Mouse (Mus musculus): ENCODE data around the gene Irs1. TPM values are rescaled to one million over a fixed set of nuclear protein-coding genes. Genes with fewer than 3 reads are reported as not detected.

Irs1 gene
- polyA plus RNA-seq, 1 experiment from 2014 or later: 3.8 TPM

DNA sequence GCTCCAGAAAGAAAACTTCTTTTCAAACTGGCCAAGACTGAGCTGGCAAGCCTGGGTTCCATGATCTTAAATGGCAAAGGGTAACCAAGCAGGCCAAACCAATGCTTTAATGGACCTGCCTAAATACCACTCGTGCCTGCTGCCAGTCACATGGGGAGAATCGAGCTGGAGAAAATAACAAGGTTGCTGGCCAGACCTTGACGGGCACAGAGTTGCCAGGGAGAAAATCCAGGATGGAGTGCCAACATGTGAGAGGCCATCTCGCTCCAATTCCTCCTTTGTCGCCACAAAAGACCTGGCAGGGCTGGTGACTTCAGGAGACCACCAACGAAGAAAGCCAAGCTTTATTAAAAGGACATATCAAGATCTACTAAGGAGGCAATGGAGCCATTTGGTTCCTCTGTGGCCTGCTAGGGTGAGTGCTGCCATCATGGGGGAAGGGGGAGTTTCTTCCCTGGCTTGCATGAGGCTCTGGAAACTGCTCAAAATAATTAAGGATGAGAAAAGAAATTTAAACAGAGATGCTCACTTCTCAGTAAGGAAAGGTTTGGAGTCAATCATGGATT lies 47.9 kb downstream of the Irs1 start:
- no peaks in the 10 kb centered on the region for H3K27me3 ChIP-seq (ENCODE audit: control insufficient read depth, insufficient read depth, low read length)
- WGBS: 88% methylated on average over 6 of the region's 6 CpGs
- no peak overlapping the region for H3K4me2 ChIP-seq (replicated peaks; ENCODE audit: low read depth, low read length)

GRCm38 (mm10) chr1:82239409-82240201 lies 51.6 kb downstream of the Irs1 start:
- Histone ChIP-seq H3K9me3 (ENCODE audit: control insufficient read depth, low read length) (no peaks in the 10 kb centered on the region), H3K27me3 (ENCODE audit: control insufficient read depth, insufficient read depth, low read length) (no peaks in the 10 kb centered on the region), H3K4me2 (replicated peaks; ENCODE audit: low read depth, low read length) (no peak overlapping the region), H3K27ac (ENCODE audit: low read depth, low read length) (no peak overlapping the region), H3K36me3 (ENCODE audit: control insufficient read depth, insufficient read depth, low read length) (no peaks in the 10 kb centered on the region; the same call in 1 of the 2 replicates), H3K9ac (ENCODE audit: low read depth, low read length) (no peak overlapping the region), H3K4me1 (ENCODE audit: control insufficient read depth, insufficient read depth, low read length) (no peaks in the 10 kb centered on the region), H3K4me3 (ENCODE audit: low read length) (no peak overlapping the region)
- whole genome bisulfite sequencing: 67% methylated on average over 3 of the region's 3 CpGs
- no peak for ATAC-seq (ENCODE audit: low FRiP score, low TSS enrichment)

More for the DNA sequence above, 47.9 kb downstream of the Irs1 start:
- H3K4me1 ChIP-seq (ENCODE audit: control insufficient read depth, insufficient read depth, low read length): peaks cover 12% of the 10 kb centered on the region; the same call in 1 of the 2 replicates
- no peak overlapping the region for H3K4me3 ChIP-seq (ENCODE audit: low read length)
- no peak for ATAC-seq (ENCODE audit: low FRiP score, low TSS enrichment)
- no peak overlapping the region for H3K27ac ChIP-seq (ENCODE audit: low read depth, low read length)
- no peaks in the 10 kb centered on the region for H3K36me3 ChIP-seq (ENCODE audit: control insufficient read depth, insufficient read depth, low read length)
- H3K9me3 ChIP-seq (ENCODE audit: control insufficient read depth, low read length): no peaks in the 10 kb centered on the region
- H3K9ac ChIP-seq (ENCODE audit: low read depth, low read length): no peak overlapping the region

DNA sequence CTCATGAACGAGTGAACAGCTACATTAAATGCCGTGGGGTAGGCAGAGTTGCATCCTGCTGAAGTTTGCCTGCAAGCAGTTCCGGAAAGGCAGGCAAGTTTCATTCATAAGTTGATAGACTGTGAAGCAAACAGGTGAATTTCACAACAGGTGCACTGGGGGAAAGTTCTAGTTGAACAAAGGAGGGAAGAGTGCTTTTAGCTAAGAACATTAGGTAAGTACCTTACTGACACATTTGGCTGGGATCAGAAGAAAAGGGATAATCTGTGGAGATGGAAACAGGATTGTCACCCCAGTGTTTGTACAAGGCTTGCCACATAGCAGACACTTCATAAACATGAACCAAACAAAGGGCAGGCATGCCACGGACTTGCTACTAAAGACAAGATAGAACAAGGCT lies 53.0 kb downstream of the Irs1 start:
- no peaks in the 10 kb centered on the region for H3K9me3 ChIP-seq (ENCODE audit: control insufficient read depth, low read length)
- no peaks in the 10 kb centered on the region; the same call in 1 of the 2 replicates for H3K36me3 ChIP-seq (ENCODE audit: control insufficient read depth, insufficient read depth, low read length)
- no peak overlapping the region for H3K27ac ChIP-seq (ENCODE audit: low read depth, low read length)
- no peak overlapping the region for H3K9ac ChIP-seq (ENCODE audit: low read depth, low read length)
- WGBS: 74% methylated on average over 4 of the region's 4 CpGs
- no peak for ATAC-seq (ENCODE audit: low FRiP score, low TSS enrichment)
- H3K4me1 ChIP-seq (ENCODE audit: control insufficient read depth, insufficient read depth, low read length): no peaks in the 10 kb centered on the region
- no peaks in the 10 kb centered on the region for H3K27me3 ChIP-seq (ENCODE audit: control insufficient read depth, insufficient read depth, low read length)
- no peak overlapping the region for H3K4me2 ChIP-seq (replicated peaks; ENCODE audit: low read depth, low read length)
- H3K4me3 ChIP-seq (ENCODE audit: low read length): no peak overlapping the region

GRCm38 (mm10) chr1:82235455-82236104 lies 55.6 kb downstream of the Irs1 start:
- Histone ChIP-seq H3K27me3 (ENCODE audit: control insufficient read depth, insufficient read depth, low read length) (no peaks in the 10 kb centered on the region), H3K4me3 (ENCODE audit: low read length) (no peak overlapping the region), H3K9me3 (ENCODE audit: control insufficient read depth, low read length) (no peaks in the 10 kb centered on the region), H3K4me1 (ENCODE audit: control insufficient read depth, insufficient read depth, low read length) (no peaks in the 10 kb centered on the region), H3K9ac (ENCODE audit: low read depth, low read length) (no peak overlapping the region), H3K4me2 (replicated peaks; ENCODE audit: low read depth, low read length) (no peak overlapping the region), H3K36me3 (ENCODE audit: control insufficient read depth, insufficient read depth, low read length) (no peaks in the 10 kb centered on the region; the same call in 1 of the 2 replicates), H3K27ac (ENCODE audit: low read depth, low read length) (no peak overlapping the region)
- no peak for ATAC-seq (ENCODE audit: low FRiP score, low TSS enrichment)
- 71% methylated on average over 3 of the region's 3 CpGs for WGBS

DNA sequence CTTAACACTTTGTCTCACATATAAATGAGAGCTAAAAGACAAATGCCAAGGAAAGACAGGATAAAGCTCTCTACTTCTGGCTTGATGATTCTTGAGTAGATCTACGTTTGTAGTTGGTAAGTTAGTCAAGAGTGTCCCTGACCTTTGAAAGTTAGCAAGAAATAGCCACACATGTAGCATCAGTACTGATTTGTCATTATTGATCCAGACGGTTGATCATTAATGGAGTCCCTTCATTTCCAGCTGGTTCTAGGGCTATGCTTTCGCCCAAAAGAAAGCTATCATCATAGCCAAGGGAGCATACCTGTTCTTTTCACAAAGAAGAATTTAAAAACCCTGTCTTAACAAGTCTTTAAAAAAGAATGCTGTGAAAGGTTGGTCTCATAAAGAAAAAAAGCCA lies 56.6 kb downstream of the Irs1 start:
- no peak for ATAC-seq (ENCODE audit: low FRiP score, low TSS enrichment)
- Histone ChIP-seq H3K36me3 (ENCODE audit: control insufficient read depth, insufficient read depth, low read length) (no peaks in the 10 kb centered on the region; the same call in 1 of the 2 replicates), H3K9me3 (ENCODE audit: control insufficient read depth, low read length) (no peaks in the 10 kb centered on the region), H3K4me3 (ENCODE audit: low read length) (no peak overlapping the region), H3K9ac (ENCODE audit: low read depth, low read length) (no peak overlapping the region), H3K4me1 (ENCODE audit: control insufficient read depth, insufficient read depth, low read length) (no peaks in the 10 kb centered on the region), H3K27ac (ENCODE audit: low read depth, low read length) (no peak overlapping the region), H3K27me3 (ENCODE audit: control insufficient read depth, insufficient read depth, low read length) (no peaks in the 10 kb centered on the region), H3K4me2 (replicated peaks; ENCODE audit: low read depth, low read length) (no peak overlapping the region)
- 89% methylated on average over 3 of the region's 3 CpGs for WGBS

GRCm38 (mm10) chr1:82232812-82233211 lies 58.4 kb downstream of the Irs1 start, which contains the start of gene Gm9747:
Gene Gm9747 (plus strand): TSS chr1:82233112.
- Histone ChIP-seq H3K27me3 (ENCODE audit: control insufficient read depth, insufficient read depth, low read length) (no peaks in the 10 kb centered on the region), H3K9ac (ENCODE audit: low read depth, low read length) (no peak within 1 kb of the TSS), H3K9me3 (ENCODE audit: control insufficient read depth, low read length) (no peaks in the 10 kb centered on the region), H3K36me3 (ENCODE audit: control insufficient read depth, insufficient read depth, low read length) (no peaks in the 10 kb centered on the region; the same call in 1 of the 2 replicates), H3K27ac (ENCODE audit: low read depth, low read length) (no peak within 1 kb of the TSS), H3K4me2 (replicated peaks; ENCODE audit: low read depth, low read length) (no peak within 1 kb of the TSS), H3K4me1 (ENCODE audit: control insufficient read depth, insufficient read depth, low read length) (no peaks in the 10 kb centered on the region), H3K4me3 (ENCODE audit: low read length) (no peak within 1 kb of the TSS)
- no peak for ATAC-seq (ENCODE audit: low FRiP score, low TSS enrichment)
- 93% methylated on average over 3 of the region's 3 CpGs for WGBS

DNA sequence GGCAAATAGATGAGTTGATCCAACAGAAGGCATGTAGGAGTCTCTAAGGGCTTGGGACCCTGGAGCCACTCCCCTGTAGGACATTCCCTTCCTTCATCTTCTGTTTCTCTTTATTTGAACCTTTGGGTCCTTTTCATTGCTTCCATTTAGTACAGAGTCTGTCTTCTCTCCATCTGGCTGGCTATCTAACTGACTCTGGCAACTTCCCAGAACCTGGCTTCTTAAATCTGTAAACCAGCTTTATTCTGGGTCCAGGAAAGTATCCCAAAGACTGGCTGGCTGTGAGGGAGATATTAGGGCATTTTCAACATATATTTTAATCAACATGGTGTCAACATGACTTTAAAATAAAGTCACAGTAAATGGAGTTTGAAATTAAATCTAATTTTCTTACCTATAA lies 62.4 kb downstream of the Irs1 start:
- H3K4me3 ChIP-seq (ENCODE audit: low read length): no peak overlapping the region
- no peaks in the 10 kb centered on the region for H3K9me3 ChIP-seq (ENCODE audit: control insufficient read depth, low read length)
- H3K27me3 ChIP-seq (ENCODE audit: control insufficient read depth, insufficient read depth, low read length): no peaks in the 10 kb centered on the region
- no peaks in the 10 kb centered on the region for H3K36me3 ChIP-seq (ENCODE audit: control insufficient read depth, insufficient read depth, low read length)
- no peak overlapping the region for H3K27ac ChIP-seq (ENCODE audit: low read depth, low read length)
- no peaks in the 10 kb centered on the region for H3K4me1 ChIP-seq (ENCODE audit: control insufficient read depth, insufficient read depth, low read length)
- no peak overlapping the region for H3K4me2 ChIP-seq (replicated peaks; ENCODE audit: low read depth, low read length)
- no peak for ATAC-seq (ENCODE audit: low FRiP score, low TSS enrichment)
- no peak overlapping the region for H3K9ac ChIP-seq (ENCODE audit: low read depth, low read length)

DNA sequence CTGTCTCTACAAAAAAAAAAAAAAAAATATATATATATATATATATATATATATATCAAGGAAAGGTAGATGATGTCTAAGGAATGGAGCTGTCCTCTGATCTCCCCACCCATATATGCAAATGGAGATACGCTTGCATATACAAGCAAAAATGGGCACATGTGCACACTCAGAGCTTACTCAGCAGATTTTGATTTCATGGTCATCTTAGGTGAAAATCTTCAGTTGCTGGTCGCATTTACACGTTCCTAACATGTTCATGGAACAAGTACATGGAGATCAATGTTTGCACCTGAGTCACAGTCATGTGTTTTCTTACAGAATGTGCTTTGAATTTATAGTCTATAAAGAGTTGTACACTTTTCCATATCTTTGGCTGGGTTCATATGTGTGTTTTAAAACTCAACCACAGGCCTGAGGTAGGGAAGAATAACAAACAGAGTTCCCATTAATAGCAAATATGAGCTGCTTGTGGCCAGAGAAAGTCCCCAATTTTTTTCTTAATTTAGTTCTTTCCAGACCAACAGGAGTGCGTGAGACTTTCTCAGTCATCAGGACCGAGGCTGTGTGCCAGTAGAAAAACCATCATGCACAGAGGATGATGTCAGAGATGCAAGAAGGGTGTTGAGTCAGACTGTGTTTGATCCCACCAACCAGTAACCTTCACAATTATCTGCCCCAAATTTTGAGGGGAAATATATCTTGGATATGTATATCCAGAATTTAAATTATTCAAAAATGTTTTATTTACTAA lies 68.0 kb downstream of the Irs1 start:
- H3K27ac ChIP-seq (ENCODE audit: low read depth, low read length): no peak overlapping the region
- H3K4me3 ChIP-seq (ENCODE audit: low read length): no peak overlapping the region
- whole genome bisulfite sequencing: 95% methylated on average over 5 of the region's 5 CpGs
- H3K9ac ChIP-seq (ENCODE audit: low read depth, low read length): no peak overlapping the region
- no peaks in the 10 kb centered on the region for H3K36me3 ChIP-seq (ENCODE audit: control insufficient read depth, insufficient read depth, low read length)
- ATAC-seq (ENCODE audit: low FRiP score, low TSS enrichment): no peak
- H3K4me2 ChIP-seq (replicated peaks; ENCODE audit: low read depth, low read length): no peak overlapping the region
- no peaks in the 10 kb centered on the region for H3K9me3 ChIP-seq (ENCODE audit: control insufficient read depth, low read length)
- no peaks in the 10 kb centered on the region for H3K4me1 ChIP-seq (ENCODE audit: control insufficient read depth, insufficient read depth, low read length)
- H3K27me3 ChIP-seq (ENCODE audit: control insufficient read depth, insufficient read depth, low read length): no peaks in the 10 kb centered on the region

All from kidney, embryonic 14.5 days (tissue).